Mouse (Mus musculus): ENCODE data around the gene Gpr1.
"Not testable (repeated sequence)": the region's sequence is repeated elsewhere in the genome, so short reads cannot be mapped to it uniquely, and the experiment has no call there.

The Gpr1 gene

GRCm38 (mm10) chr1:63180575-63180974 is 33.8 kb downstream of the Gpr1 start:
- DNase-seq (ENCODE audit: low read depth) = not testable (repeated sequence)

- DNase-seq (ENCODE audit: low read depth) = no peak
Observed at GRCm38 (mm10) chr1:63180122-63180521, 34.2 kb downstream of the Gpr1 start.

GRCm38 (mm10) chr1:63178308-63178707 is 36.0 kb downstream of the Gpr1 start:
- peak; percentile 16 for DNase-seq (ENCODE audit: low read depth)

GRCm38 (mm10) chr1:63176604-63177421 is 37.5 kb downstream of the Gpr1 start, which contains the start of the genes Eef1b2 and Ndufs1:
Gene Eef1b2 (plus strand): TSS chr1:63176825.
Gene Ndufs1 (minus strand): TSS chr1:63176833.
- DNase-seq (ENCODE audit: low read depth) = peak; percentile 98

GRCm38 (mm10) chr1:63176259-63176603 is 38.1 kb downstream of the Gpr1 start:
- DNase-seq (ENCODE audit: low read depth) = no peak

- DNase-seq (ENCODE audit: low read depth) = no peak
Observed at GRCm38 (mm10) chr1:63175853-63176252, 38.5 kb downstream of the Gpr1 start.

- no peak for DNase-seq (ENCODE audit: low read depth)
Observed at GRCm38 (mm10) chr1:63168638-63169037, 45.7 kb downstream of the Gpr1 start.

GRCm38 (mm10) chr1:63140231-63140630 is 74.1 kb downstream of the Gpr1 start:
- DNase-seq (ENCODE audit: low read depth) = no peak

GRCm38 (mm10) chr1:63138586-63138985 is 75.8 kb downstream of the Gpr1 start:
- not testable (repeated sequence) for DNase-seq (ENCODE audit: low read depth)

GRCm38 (mm10) chr1:63137971-63138370 is 76.4 kb downstream of the Gpr1 start:
- DNase-seq (ENCODE audit: low read depth) = no peak

GRCm38 (mm10) chr1:63134530-63134929 is 79.8 kb downstream of the Gpr1 start:
- DNase-seq (ENCODE audit: low read depth) = peak; percentile 24
